Mouse (Mus musculus) heart, adult 2 months (tissue): ENCODE data around the gene Actn4. TPM values are rescaled to one million over a fixed set of nuclear protein-coding genes. Genes with fewer than 3 reads are reported as not detected.

Experiments used
- DNase-seq, 2 experiments: peaks; one replicate each; pipeline ENCODE4 v3.0.0; 2021
- H3K27ac ChIP-seq: fragments of 200-600 bp; 2 replicates; pipeline ENCODE4 v1.8.1; 2022
- H3K27me3 ChIP-seq: fragments of 200-500 bp; 2 replicates; pipeline ENCODE4 v1.6.1; 2012; ENCODE audit warnings: mild to moderate bottlenecking, low read length, inconsistent platforms, mixed read lengths; ENCODE audit not compliant: control insufficient read depth, insufficient read depth
- H3K36me3 ChIP-seq: fragments of 200-500 bp; 2 replicates; pipeline ENCODE4 v1.6.1; 2012; ENCODE audit warnings: low read length, inconsistent platforms; ENCODE audit not compliant: control insufficient read depth, insufficient read depth
- H3K4me1 ChIP-seq: fragments of 200-500 bp; 2 replicates; pipeline ENCODE4 v1.6.1; 2011; ENCODE audit warnings: low read length; ENCODE audit not compliant: control insufficient read depth, insufficient read depth
- H3K4me3 ChIP-seq: fragments of 200-600 bp; 2 replicates; pipeline ENCODE4 v1.8.1; 2022
- H3K79me2 ChIP-seq: fragments of 200-500 bp; replicated peaks from 2 replicates; pipeline ENCODE4 v1.6.1; 2012; ENCODE audit warnings: mild to moderate bottlenecking, inconsistent platforms, low read length, moderate library complexity, mixed read lengths; ENCODE audit not compliant: control insufficient read depth, insufficient read depth
- H3K9ac ChIP-seq: fragments of 200-500 bp; 2 replicates; pipeline ENCODE4 v1.6.1; 2012; ENCODE audit warnings: low read depth, mild to moderate bottlenecking, control low read depth, inconsistent platforms, low read length, mixed read lengths
- CTCF ChIP-seq: fragments of 200-600 bp; IDR thresholded peaks from 2 replicates; pipeline ENCODE4 v1.8.1; 2022; ENCODE audit warnings: antibody characterized with exemption, mild to moderate bottlenecking, moderate library complexity
- EP300 ChIP-seq: fragments of 200-500 bp; IDR thresholded peaks from 2 replicates; pipeline ENCODE4 v1.6.1; 2011; ENCODE audit warnings: low read depth, low read length, control low read depth; ENCODE audit not compliant: insufficient read depth
- POLR2A ChIP-seq: fragments of 200-500 bp; IDR thresholded peaks from 2 replicates; pipeline ENCODE4 v1.6.1; 2011; ENCODE audit warnings: mild to moderate bottlenecking, low read depth, low read length, control low read depth; ENCODE audit not compliant: insufficient read depth
- WGBS: fragments of 180-500 bp; shearing (Covaris S2); methylation state at CpG from one replicate; pipeline ENCODE4 v1.1.7; 2018; 5-methylcytosine and 5-hydroxymethylcytosine counted together
- intact Hi-C: fragments of 180-260 bp; cut with DNase I; formaldehyde crosslinking; loops from one replicate; pipeline ENCODE4 v1.15.1; 2025
- polyA plus RNA-seq: library from polyadenylated mRNA; depleted of rRNA; stranded (reverse); fragments of >200 nt; gene quantifications from 2 replicates; pipeline ENCODE4 v1.2.3, GENCODE M21; 2012
- total RNA-seq, 2 experiments: library from RNA; stranded (reverse); gene quantifications; 2 replicates each; pipeline ENCODE4 v1.2.3; 2021

The Actn4 gene
- total and polyA plus RNA-seq, 3 experiments: 66.1 to 123 (median 85.7) TPM

- Histone ChIP-seq H3K4me3 (no peak overlapping the region), H3K4me1 (peaks cover 36% of the 10 kb centered on the region), H3K27ac (peak overlapping the region; percentile 40), H3K79me2 (peaks cover 6% of the 10 kb centered on the region), H3K9ac (no peak overlapping the region; the same call in 1 of the 2 replicates), H3K36me3 (peaks cover 15% of the 10 kb centered on the region), H3K27me3 (no peaks in the 10 kb centered on the region)
- DNase-seq: no peak
- TF ChIP-seq POLR2A: no peak
- TF ChIP-seq CTCF: peak; percentile 33
- intact Hi-C loops: no loop called here
- 26% methylated on average over 5 of the region's 5 CpGs for WGBS
Measured at GRCm38 (mm10) chr7:28930320-28931031, 31.7 kb downstream of the Actn4 start.

GRCm38 (mm10) chr7:28929381-28929780 lies 32.8 kb downstream of the Actn4 start:
- TF ChIP-seq EP300: no peak
- TF ChIP-seq POLR2A: no peak
- TF ChIP-seq CTCF: no peak
- no peak overlapping the region for H3K27ac ChIP-seq
- no peak overlapping the region for H3K4me3 ChIP-seq
- H3K36me3 ChIP-seq: peaks cover 23% of the 10 kb centered on the region
- intact Hi-C loops: no loop called here
- H3K9ac ChIP-seq: no peak overlapping the region
- 22% methylated on average over 3 of the region's 3 CpGs for WGBS
- H3K4me1 ChIP-seq: peaks cover 43% of the 10 kb centered on the region
- no peak for DNase-seq
- H3K27me3 ChIP-seq: no peaks in the 10 kb centered on the region
- H3K79me2 ChIP-seq: peaks cover 4% of the 10 kb centered on the region

GRCm38 (mm10) chr7:28926172-28926571 lies 36.0 kb downstream of the Actn4 start:
- TF ChIP-seq POLR2A: no peak
- no peak for TF ChIP-seq CTCF
- no peak for TF ChIP-seq EP300
- DNase-seq: no peak
- H3K9ac ChIP-seq: no peak overlapping the region
- intact Hi-C loops: no loop called here
- H3K79me2 ChIP-seq: peaks cover 3% of the 10 kb centered on the region
- H3K27me3 ChIP-seq: no peaks in the 10 kb centered on the region
- peaks cover 26% of the 10 kb centered on the region for H3K36me3 ChIP-seq
- H3K4me1 ChIP-seq: peaks cover 60% of the 10 kb centered on the region
- 20% methylated on average over 2 of the region's 2 CpGs for WGBS
- H3K4me3 ChIP-seq: no peak overlapping the region
- H3K27ac ChIP-seq: peak overlapping the region; percentile 87

- intact Hi-C loops: no loop called here
- H3K9ac ChIP-seq: peak overlapping the region; percentile 47
- H3K27ac ChIP-seq: peak overlapping the region; percentile 87
- peak; percentile 70 to 86 for DNase-seq
- TF ChIP-seq POLR2A (peak; percentile 56), CTCF (no peak; the same call in 1 of the 2 replicates), EP300 (peak; percentile 37; the same call in 1 of the 2 replicates)
- peaks cover 58% of the 10 kb centered on the region for H3K4me1 ChIP-seq
- no peaks in the 10 kb centered on the region for H3K27me3 ChIP-seq
- peaks cover 28% of the 10 kb centered on the region for H3K36me3 ChIP-seq
- peaks cover 3% of the 10 kb centered on the region for H3K79me2 ChIP-seq
- no peak overlapping the region for H3K4me3 ChIP-seq
- WGBS: 4% methylated on average over 9 of the region's 9 CpGs
Measured at GRCm38 (mm10) chr7:28925317-28925716, 36.8 kb downstream of the Actn4 start.

GRCm38 (mm10) chr7:28924802-28925201 lies 37.3 kb downstream of the Actn4 start:
- Histone ChIP-seq H3K27me3 (no peaks in the 10 kb centered on the region), H3K36me3 (peaks cover 28% of the 10 kb centered on the region), H3K79me2 (peaks cover 3% of the 10 kb centered on the region), H3K9ac (peak overlapping the region; percentile 47), H3K27ac (peak overlapping the region; percentile 87), H3K4me1 (peaks cover 59% of the 10 kb centered on the region), H3K4me3 (no peak overlapping the region)
- no peak for TF ChIP-seq CTCF
- TF ChIP-seq EP300: no peak
- no peak for TF ChIP-seq POLR2A
- intact Hi-C loops: no loop called here
- WGBS: 39% methylated on average over 3 of the region's 3 CpGs
- no peak for DNase-seq

GRCm38 (mm10) chr7:28923865-28924291 lies 38.3 kb downstream of the Actn4 start:
- peak in 1 of 2 experiments; percentile 65 for DNase-seq
- no peak for TF ChIP-seq POLR2A
- TF ChIP-seq EP300: 0 out of 2 replicates have a peak, but pooled peaks have one; percentile 56
- H3K79me2 ChIP-seq: peaks cover 3% of the 10 kb centered on the region
- intact Hi-C loops: no loop called here
- peaks cover 35% of the 10 kb centered on the region for H3K36me3 ChIP-seq
- no peaks in the 10 kb centered on the region for H3K27me3 ChIP-seq
- peak overlapping the region; percentile 4; the same call in 1 of the 2 replicates for H3K9ac ChIP-seq
- H3K4me3 ChIP-seq: 0 out of 2 replicates have a peak overlapping the region, but pooled peaks have one; percentile 9
- WGBS: 14% methylated on average over 4 of the region's 4 CpGs
- peak overlapping the region; percentile 87 for H3K27ac ChIP-seq
- H3K4me1 ChIP-seq: peaks cover 59% of the 10 kb centered on the region
